Mouse (Mus musculus) embryonic facial prominence, embryonic 14.5 days (tissue): ENCODE measurements around the gene Rpl14. TPM values are rescaled to one million over a fixed set of nuclear protein-coding genes. Genes with fewer than 3 reads are reported as not detected.

ENCODE experiments used
- ATAC-seq: fragments of 200-750 bp; cut with Nextera tagmentation; 2 replicates; pipeline ENCODE4 v1.8.0; 2017; ENCODE audit warnings: low read depth, moderate number of reproducible peaks, moderate TSS enrichment
- DNase-seq: peaks from one replicate; pipeline ENCODE4 v3.0.0-alpha.2; 2015; ENCODE audit warnings: low spot score
- H3K27ac ChIP-seq: fragments of 300-500 bp; sonication (generic); replicated peaks from 2 replicates; pipeline ENCODE4 v1.5.1; 2014; ENCODE audit warnings: low read depth, mild to moderate bottlenecking, low read length, moderate library complexity
- H3K27me3 ChIP-seq: fragments of 300-500 bp; sonication (generic); replicated peaks from 2 replicates; pipeline ENCODE4 v1.6.1; 2014; ENCODE audit warnings: low read length; ENCODE audit not compliant: control insufficient read depth, insufficient read depth
- H3K36me3 ChIP-seq: fragments of 300-500 bp; sonication (generic); 2 replicates; pipeline ENCODE4 v1.6.1; 2014; ENCODE audit warnings: low read length, mixed read lengths; ENCODE audit not compliant: control insufficient read depth, insufficient read depth
- H3K4me1 ChIP-seq: fragments of 300-500 bp; sonication (generic); 2 replicates; pipeline ENCODE4 v1.6.1; 2014; ENCODE audit warnings: antibody characterized with exemption, low read length; ENCODE audit not compliant: control insufficient read depth, insufficient read depth
- H3K4me2 ChIP-seq: fragments of 300-500 bp; sonication (generic); 2 replicates; pipeline ENCODE4 v1.6.1; 2014; ENCODE audit warnings: low read depth, mild to moderate bottlenecking, low read length, moderate library complexity, mixed read lengths
- H3K4me3 ChIP-seq: fragments of 300-500 bp; sonication (generic); 2 replicates; pipeline ENCODE4 v1.5.1; 2014; ENCODE audit warnings: low read depth, mild to moderate bottlenecking, low read length
- H3K9ac ChIP-seq: fragments of 300-500 bp; sonication (generic); 2 replicates; pipeline ENCODE4 v1.6.1; 2014; ENCODE audit warnings: low read depth, mild to moderate bottlenecking, low read length, moderate library complexity, mixed read lengths
- H3K9me3 ChIP-seq: fragments of 300-500 bp; sonication (generic); 2 replicates; pipeline ENCODE4 v1.6.1; 2016; ENCODE audit warnings: low read length; ENCODE audit not compliant: control insufficient read depth
- WGBS: fragments of 180-500 bp; shearing (Covaris S2); extraction: QIAGEN DNeasy Blood & Tissue Kit; methylation state at CpG from one replicate; pipeline ENCODE4 v1.1.7; 2014; 5-methylcytosine and 5-hydroxymethylcytosine counted together
- polyA plus RNA-seq: library from polyadenylated mRNA; unstranded; fragments of >200 nt; fragmentation: Nextera tagmentation; extraction: Ambion mirVana; gene quantifications from 2 replicates; pipeline ENCODE4 v1.2.1, GENCODE M21; 2014

Gene Rpl14
- polyA plus RNA-seq, 1 experiment from 2014 or later, result 1,026 TPM

- Histone ChIP-seq H3K9me3 (no peaks in the 10 kb centered on the region), H3K4me3 (peak overlapping the region; percentile 59), H3K27ac (peak overlapping the region; percentile 48), H3K4me1 (peaks cover 10% of the 10 kb centered on the region), H3K36me3 (peaks cover 41% of the 10 kb centered on the region), H3K27me3 (no peaks in the 10 kb centered on the region), H3K9ac (peak overlapping the region; percentile 89), H3K4me2 (peak overlapping the region; percentile 92)
- DNase-seq, result peak; percentile 98
- peak; percentile 94 for ATAC-seq
- under 1% methylated on average over 42 of the region's 43 CpGs for WGBS
Observed at GRCm38 (mm10) chr9:120577133-120577651, 5.9 kb downstream of the Rpl14 start.

- WGBS, result 50% methylated on average over 12 of the region's 12 CpGs
- Histone ChIP-seq H3K4me2 (peak overlapping the region; percentile 92), H3K9ac (peak overlapping the region; percentile 89), H3K9me3 (no peaks in the 10 kb centered on the region), H3K27ac (peak overlapping the region; percentile 48; the same call in 1 of the 2 replicates), H3K4me1 (peaks cover 7% of the 10 kb centered on the region), H3K4me3 (peak overlapping the region; percentile 59), H3K36me3 (peaks cover 35% of the 10 kb centered on the region), H3K27me3 (no peaks in the 10 kb centered on the region)
- ATAC-seq (no peak), DNase-seq (no peak)
Observed at GRCm38 (mm10) chr9:120577706-120578405, 6.6 kb downstream of the Rpl14 start.

DNA sequence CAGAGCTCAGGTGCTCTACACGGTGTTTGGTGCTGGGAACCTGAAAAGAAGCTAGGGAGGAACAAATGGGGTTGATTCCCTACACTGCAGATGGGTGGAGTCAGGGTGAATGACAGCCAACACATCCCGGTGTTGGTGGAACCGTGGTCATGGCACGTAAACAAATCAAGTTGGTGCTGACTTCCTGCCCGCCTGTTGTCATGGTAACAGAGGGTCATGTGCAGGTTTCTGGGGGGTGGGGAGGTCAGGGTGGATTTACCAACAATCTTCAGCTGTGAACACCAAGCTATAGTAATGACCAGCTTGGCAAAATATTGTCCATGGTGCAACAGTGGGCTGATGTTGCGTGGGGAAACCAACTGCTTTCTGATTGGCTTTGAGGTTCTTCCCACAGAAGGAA, 7.5 kb downstream of the Rpl14 start:
- ATAC-seq, result no peak
- 54% methylated on average over 6 of the region's 6 CpGs for WGBS
- Histone ChIP-seq H3K4me1 (peaks cover 13% of the 10 kb centered on the region), H3K9ac (no peak overlapping the region), H3K4me2 (no peak overlapping the region), H3K27ac (no peak overlapping the region), H3K4me3 (no peak overlapping the region), H3K36me3 (peaks cover 26% of the 10 kb centered on the region), H3K27me3 (no peaks in the 10 kb centered on the region), H3K9me3 (no peaks in the 10 kb centered on the region)
- no peak for DNase-seq

GRCm38 (mm10) chr9:120579808-120580207, 8.6 kb downstream of the Rpl14 start:
- DNase-seq, result no peak
- no peak for ATAC-seq
- no peaks in the 10 kb centered on the region for H3K27me3 ChIP-seq
- H3K27ac ChIP-seq, result no peak overlapping the region
- H3K9me3 ChIP-seq, result no peaks in the 10 kb centered on the region
- H3K9ac ChIP-seq, result no peak overlapping the region
- no peak overlapping the region for H3K4me2 ChIP-seq
- H3K4me1 ChIP-seq, result peaks cover 13% of the 10 kb centered on the region
- H3K36me3 ChIP-seq, result peaks cover 15% of the 10 kb centered on the region
- 70% methylated on average over 7 of the region's 7 CpGs for WGBS
- no peak overlapping the region for H3K4me3 ChIP-seq

GRCm38 (mm10) chr9:120581941-120582618, 10.8 kb downstream of the Rpl14 start:
- no peaks in the 10 kb centered on the region for H3K27me3 ChIP-seq
- peak overlapping the region; percentile 51 for H3K9ac ChIP-seq
- peak overlapping the region; percentile 30 for H3K4me3 ChIP-seq
- peak overlapping the region; percentile 63 for H3K4me2 ChIP-seq
- WGBS, result 9% methylated on average over 19 of the region's 21 CpGs
- H3K36me3 ChIP-seq, result no peaks in the 10 kb centered on the region
- H3K9me3 ChIP-seq, result no peaks in the 10 kb centered on the region
- DNase-seq (peak; percentile 86), ATAC-seq (peak; percentile 85)
- peaks cover 13% of the 10 kb centered on the region for H3K4me1 ChIP-seq
- H3K27ac ChIP-seq, result peak overlapping the region; percentile 63

GRCm38 (mm10) chr9:120582619-120583308, 11.5 kb downstream of the Rpl14 start:
- DNase-seq, result peak; percentile 97
- WGBS, result 5% methylated on average over 27 of the region's 28 CpGs
- Histone ChIP-seq H3K27me3 (no peaks in the 10 kb centered on the region), H3K4me1 (peaks cover 10% of the 10 kb centered on the region), H3K4me2 (peak overlapping the region; percentile 63), H3K36me3 (no peaks in the 10 kb centered on the region), H3K9me3 (no peaks in the 10 kb centered on the region), H3K27ac (peak overlapping the region; percentile 63), H3K4me3 (peak overlapping the region; percentile 30), H3K9ac (peak overlapping the region; percentile 51)
- ATAC-seq, result peak; percentile 89

- no peaks in the 10 kb centered on the region for H3K27me3 ChIP-seq
- H3K4me3 ChIP-seq, result peak overlapping the region; percentile 30
- no peak for DNase-seq
- ATAC-seq, result no peak
- peak overlapping the region; percentile 63 for H3K4me2 ChIP-seq
- H3K27ac ChIP-seq, result no peak overlapping the region
- WGBS, result 76% methylated on average over 3 of the region's 3 CpGs
- no peaks in the 10 kb centered on the region for H3K36me3 ChIP-seq
- peaks cover 10% of the 10 kb centered on the region for H3K4me1 ChIP-seq
- H3K9me3 ChIP-seq, result no peaks in the 10 kb centered on the region
- peak overlapping the region; percentile 50; the same call in 1 of the 2 replicates for H3K9ac ChIP-seq
Observed at GRCm38 (mm10) chr9:120583314-120583713, 12.1 kb downstream of the Rpl14 start.

GRCm38 (mm10) chr9:120586546-120586945, 15.3 kb downstream of the Rpl14 start:
- Histone ChIP-seq H3K9me3 (no peaks in the 10 kb centered on the region), H3K9ac (no peak overlapping the region), H3K4me3 (no peak overlapping the region), H3K4me1 (peaks cover 10% of the 10 kb centered on the region), H3K27me3 (no peaks in the 10 kb centered on the region), H3K36me3 (no peaks in the 10 kb centered on the region), H3K4me2 (no peak overlapping the region), H3K27ac (no peak overlapping the region)
- 15% methylated on average over 3 of the region's 3 CpGs for whole genome bisulfite sequencing
- ATAC-seq (no peak), DNase-seq (peak; percentile 64)
